Mouse (Mus musculus) limb, embryonic 14.5 days (tissue): Measurements from ENCODE around the gene Plin1. TPM values are rescaled to one million over a fixed set of nuclear protein-coding genes. Genes with fewer than 3 reads are reported as not detected.

ENCODE experiments used
- ATAC-seq: fragments of 200-750 bp; cut with Nextera tagmentation; 2 replicates; pipeline ENCODE4 v1.8.0; 2017; ENCODE audit warnings: low read depth, moderate number of reproducible peaks, moderate TSS enrichment; ENCODE audit not compliant: low FRiP score
- DNase-seq: peaks from one replicate; pipeline ENCODE4 v3.0.0-alpha.2; 2015; ENCODE audit warnings: low spot score
- H3K27ac ChIP-seq: fragments of 300-500 bp; sonication (generic); replicated peaks from 2 replicates; pipeline ENCODE4 v1.5.1; 2014; ENCODE audit warnings: low read depth, mild to moderate bottlenecking, low read length, moderate library complexity, mixed read lengths
- H3K27me3 ChIP-seq: fragments of 300-500 bp; sonication (generic); 2 replicates; pipeline ENCODE4 v1.6.1; 2014; ENCODE audit warnings: low read length, mixed read lengths; ENCODE audit not compliant: control insufficient read depth, insufficient read depth
- H3K36me3 ChIP-seq: fragments of 300-500 bp; sonication (generic); 2 replicates; pipeline ENCODE4 v1.6.1; 2014; ENCODE audit warnings: mild to moderate bottlenecking, low read length, moderate library complexity, mixed read lengths; ENCODE audit not compliant: control insufficient read depth, insufficient read depth
- H3K4me1 ChIP-seq: fragments of 300-500 bp; sonication (generic); 2 replicates; pipeline ENCODE4 v1.6.1; 2014; ENCODE audit warnings: antibody characterized with exemption, low read length, mixed read lengths; ENCODE audit not compliant: control insufficient read depth, insufficient read depth
- H3K4me2 ChIP-seq: fragments of 300-500 bp; sonication (generic); replicated peaks from 2 replicates; pipeline ENCODE4 v1.6.1; 2014; ENCODE audit warnings: low read depth, mild to moderate bottlenecking, low read length, moderate library complexity; ENCODE audit not compliant: severe bottlenecking
- H3K4me3 ChIP-seq: fragments of 300-500 bp; sonication (generic); replicated peaks from 2 replicates; pipeline ENCODE4 v1.5.1; 2014; ENCODE audit warnings: low read length
- H3K9ac ChIP-seq: fragments of 300-500 bp; sonication (generic); 2 replicates; pipeline ENCODE4 v1.6.1; 2014; ENCODE audit warnings: mild to moderate bottlenecking, low read depth, low read length, moderate library complexity; ENCODE audit not compliant: severe bottlenecking
- H3K9me3 ChIP-seq: fragments of 300-500 bp; sonication (generic); 2 replicates; pipeline ENCODE4 v1.6.1; 2016; ENCODE audit warnings: low read length; ENCODE audit not compliant: control insufficient read depth
- POLR2A ChIP-seq: fragments of 200-500 bp; IDR thresholded peaks from 2 replicates; pipeline ENCODE4 v1.8.0; 2012; ENCODE audit warnings: inconsistent platforms, mild to moderate bottlenecking, moderate library complexity, borderline replicate concordance; ENCODE audit not compliant: insufficient read depth, insufficient read length; ENCODE audit errors: extremely low read depth
- WGBS: fragments of 180-500 bp; shearing (Covaris S2); extraction: QIAGEN DNeasy Blood & Tissue Kit; methylation state at CpG from one replicate; pipeline ENCODE4 v1.1.7; 2014; 5-methylcytosine and 5-hydroxymethylcytosine counted together
- polyA plus RNA-seq, 2 experiments: library from polyadenylated mRNA; depleted of rRNA in 1 of 2; stranded (reverse) in 1 of 2; unstranded in 1 of 2; fragments of >200 nt; fragmentation: Nextera tagmentation in 1 of 2; extraction: Ambion mirVana in 1 of 2; gene quantifications; 2 replicates each; pipeline versions ENCODE4 v1.2.1 to v1.2.3; 2012 to 2014

Plin1 gene
- polyA plus RNA-seq, 2 experiments, result 0.21 TPM; not detected in 1

GRCm38 (mm10) chr7:79670900-79671604 is 61.7 kb downstream of the Plin1 start:
- Histone ChIP-seq H3K4me2 (no peak overlapping the region), H3K36me3 (peaks cover 69% of the 10 kb centered on the region), H3K9ac (no peak overlapping the region), H3K9me3 (no peaks in the 10 kb centered on the region), H3K4me1 (no peaks in the 10 kb centered on the region), H3K27me3 (no peaks in the 10 kb centered on the region), H3K27ac (no peak overlapping the region), H3K4me3 (no peak overlapping the region)
- no peak for ATAC-seq
- no peak for DNase-seq
- no peak for TF ChIP-seq POLR2A
- WGBS, result 92% methylated on average over 4 of the region's 4 CpGs

Other genes with a start within 250 kb of the Plin1 start
- 0.08 and 0.14 TPM in 2 replicates for gene Rhcg, start 115.2 kb downstream of the Plin1 start, polyA plus RNA-seq (2012; rRNA removed)
- 0.11 TPM in 1 of 2 replicates, not detected in the other for gene Rhcg, start 115.2 kb downstream of the Plin1 start, polyA plus RNA-seq (2014; fragmentation: Nextera tagmentation; extraction: Ambion mirVana)
- 6.8 and 7.4 TPM in 2 replicates for gene Ticrr, start 72.7 kb downstream of the Plin1 start, polyA plus RNA-seq (2012; rRNA removed)
- gene Ticrr, start 72.7 kb downstream of the Plin1 start, polyA plus RNA-seq (2014; fragmentation: Nextera tagmentation; extraction: Ambion mirVana), result 7.9 and 9.5 TPM in 2 replicates
- gene Kif7, start 17.2 kb downstream of the Plin1 start, polyA plus RNA-seq (2012; rRNA removed), result 14.6 and 14.9 TPM in 2 replicates
- 7.2 and 8.2 TPM in 2 replicates for gene Kif7, start 17.2 kb downstream of the Plin1 start, polyA plus RNA-seq (2014; fragmentation: Nextera tagmentation; extraction: Ambion mirVana)
- gene Pex11a, start 10.2 kb upstream of the Plin1 start, polyA plus RNA-seq (2012; rRNA removed), result 9.0 TPM in 2 replicates
- 10.1 and 10.3 TPM in 2 replicates for gene Pex11a, start 10.2 kb upstream of the Plin1 start, polyA plus RNA-seq (2014; fragmentation: Nextera tagmentation; extraction: Ambion mirVana)
- 0.20 and 0.21 TPM in 2 replicates for gene Wdr93, start 10.3 kb upstream of the Plin1 start, polyA plus RNA-seq (2012; rRNA removed)
- 0.12 TPM in 1 of 2 replicates, not detected in the other for gene Wdr93, start 10.3 kb upstream of the Plin1 start, polyA plus RNA-seq (2014; fragmentation: Nextera tagmentation; extraction: Ambion mirVana)
- 0.06 and 0.20 TPM in 2 replicates for gene Mesp1, start 60.9 kb upstream of the Plin1 start, polyA plus RNA-seq (2012; rRNA removed)
- gene Mesp1, start 60.9 kb upstream of the Plin1 start, polyA plus RNA-seq (2014; fragmentation: Nextera tagmentation; extraction: Ambion mirVana), result 0.23 TPM in 1 of 2 replicates, not detected in the other
- 0.67 and 1.00 TPM in 2 replicates for gene Mesp2, start 77.8 kb upstream of the Plin1 start, polyA plus RNA-seq (2012; rRNA removed)
- gene Mesp2, start 77.8 kb upstream of the Plin1 start, polyA plus RNA-seq (2014; fragmentation: Nextera tagmentation; extraction: Ambion mirVana), result 0.50 and 0.65 TPM in 2 replicates
- 39.5 and 39.8 TPM in 2 replicates for gene Anpep, start 128.2 kb upstream of the Plin1 start, polyA plus RNA-seq (2012; rRNA removed)
- 26.6 and 31.3 TPM in 2 replicates for gene Anpep, start 128.2 kb upstream of the Plin1 start, polyA plus RNA-seq (2014; fragmentation: Nextera tagmentation; extraction: Ambion mirVana)
- 23.1 and 28.8 TPM in 2 replicates for gene Ap3s2, start 187.7 kb upstream of the Plin1 start, polyA plus RNA-seq (2012; rRNA removed)
- 27.3 and 30.3 TPM in 2 replicates for gene Ap3s2, start 187.7 kb upstream of the Plin1 start, polyA plus RNA-seq (2014; fragmentation: Nextera tagmentation; extraction: Ambion mirVana)
- 14.8 and 15.3 TPM in 2 replicates for gene Arpin, start 202.5 kb upstream of the Plin1 start, polyA plus RNA-seq (2012; rRNA removed)
- gene Arpin, start 202.5 kb upstream of the Plin1 start, polyA plus RNA-seq (2014; fragmentation: Nextera tagmentation; extraction: Ambion mirVana), result 25.6 and 26.8 TPM in 2 replicates